Mouse (Mus musculus) right cerebral cortex, postnatal 10 days (tissue): ENCODE measurements around the gene Ddx39.

Experiments
- DNase-seq, 2 experiments: peaks; one replicate each; pipeline ENCODE4 v3.0.0; 2021; ENCODE audit warnings: low spot score in 2 of 2

Gene Ddx39

DNA sequence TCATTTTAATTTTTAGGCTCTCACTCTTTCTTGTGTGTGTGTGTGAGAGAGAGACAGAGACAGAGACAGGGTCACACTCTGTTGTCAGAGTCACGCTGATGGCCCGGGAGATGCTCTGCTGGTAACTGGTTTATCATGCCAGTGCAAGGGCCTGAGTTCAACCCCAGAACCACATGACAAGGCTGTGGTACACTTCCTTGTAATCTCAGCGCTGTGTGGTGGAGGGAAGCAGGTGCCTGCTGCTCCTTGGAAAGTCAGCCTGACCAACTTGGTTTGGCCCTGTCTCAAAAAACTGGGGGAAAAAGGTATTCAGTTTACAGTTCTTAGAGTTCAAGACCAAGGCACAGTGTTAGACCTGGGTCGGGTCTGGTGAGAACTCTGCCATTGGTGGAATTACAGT, 52.5 kb downstream of the Ddx39 start:
- no peak for DNase-seq

GRCm38 (mm10) chr8:83768526-83768925, 53.5 kb downstream of the Ddx39 start:
- no peak for DNase-seq

GRCm38 (mm10) chr8:83769720-83770119, 54.7 kb downstream of the Ddx39 start:
- no peak for DNase-seq

- DNase-seq: no peak
Measured at GRCm38 (mm10) chr8:83770669-83771068, 55.7 kb downstream of the Ddx39 start.

GRCm38 (mm10) chr8:83771791-83772190, 56.8 kb downstream of the Ddx39 start:
- DNase-seq: no peak

- peak in 1 of 2 experiments; percentile 38 for DNase-seq
Measured at GRCm38 (mm10) chr8:83772701-83773451, 57.9 kb downstream of the Ddx39 start.

- DNase-seq: no peak
Measured at GRCm38 (mm10) chr8:83773452-83773846, 58.5 kb downstream of the Ddx39 start.

DNA sequence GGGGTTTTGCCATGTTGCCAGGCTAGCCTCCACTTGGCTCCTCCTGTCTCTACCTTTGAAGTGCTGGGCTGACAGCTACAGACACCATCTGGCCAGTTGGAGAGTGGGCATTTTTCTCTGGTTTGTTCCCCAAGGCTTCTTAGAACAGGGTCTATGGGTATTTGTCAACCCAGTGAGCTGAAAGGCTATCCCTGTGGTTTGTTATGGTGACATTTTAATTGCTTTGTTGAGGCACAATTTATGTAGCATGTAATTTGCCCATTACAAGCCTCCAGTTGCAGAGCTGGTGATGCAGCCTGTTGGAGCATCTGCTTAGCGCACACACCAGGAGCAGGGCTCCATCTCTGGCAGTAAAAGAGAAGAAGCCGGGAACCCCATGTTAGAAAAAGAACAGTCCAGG, 59.2 kb downstream of the Ddx39 start:
- no peak for DNase-seq
